ENCODE assay signal across 13 mouse cellular contexts in genomic region chr10:76261447-76261846, GRCm38 (mm10). TPM values are rescaled to one million over a fixed set of nuclear protein-coding genes. Genes with fewer than 3 reads are reported as not detected.
DNase-seq lines count a peak whose midpoint lies in the region; ATAC-seq and TF ChIP-seq lines count a peak whose summit lies in the region.
"Had no signal": no experiment of that assay in that cellular context is flagged by ENCODE, and none has a peak within 500 bp of the region (broad histone marks: within the 10 kb centered on the region; RNA-seq: fewer than 3 reads in every experiment).

No protein-coding gene starts in this region.

- no peaks in the 10 kb centered on the region for H3K9me3 ChIP-seq in limb, embryonic 13.5 days
- no peaks in the 10 kb centered on the region for H3K9me3 ChIP-seq in limb, embryonic 10.5 days (replicated peaks)
- H3K9me3 ChIP-seq in intestine, embryonic 16.5 days (ENCODE audit: control insufficient read depth, low read length) = no peaks in the 10 kb centered on the region
- H3K9me3 ChIP-seq in liver, postnatal 0 days (ENCODE audit: low read length) = no peaks in the 10 kb centered on the region
- H3K9me3 ChIP-seq in stomach, embryonic 14.5 days (ENCODE audit: control insufficient read depth, low read depth, low read length) = no peaks in the 10 kb centered on the region
- H3K9me3 ChIP-seq: G1E had no signal

- DNase-seq in limb, embryonic 10.5 days (ENCODE audit: low spot score) = no peak
- no peak for DNase-seq in liver, postnatal 0 days
- no peak for DNase-seq in urinary bladder, adult 2 months (ENCODE audit: low spot score)
- no peak for DNase-seq in kidney, adult 18-20 months
- DNase-seq: adrenal gland, postnatal 25 days; cerebellum, adult 9-11 months; kidney, postnatal 25 days; layer of hippocampus, postnatal 36 days had no signal

- H3K4me3 ChIP-seq in limb, embryonic 13.5 days = no peak overlapping the region
- H3K4me3 ChIP-seq in limb, embryonic 10.5 days = no peak overlapping the region
- no peak overlapping the region for H3K4me3 ChIP-seq in intestine, embryonic 16.5 days (ENCODE audit: low read length)
- H3K4me3 ChIP-seq in liver, postnatal 0 days (ENCODE audit: low read depth, low read length) = no peak overlapping the region
- no peak overlapping the region for H3K4me3 ChIP-seq in stomach, embryonic 14.5 days (ENCODE audit: low read depth, low read length)

- no peaks in the 10 kb centered on the region for H3K27me3 ChIP-seq in limb, embryonic 13.5 days
- no peaks in the 10 kb centered on the region for H3K27me3 ChIP-seq in limb, embryonic 10.5 days (ENCODE audit: low read depth, poor library complexity, severe bottlenecking)
- no peaks in the 10 kb centered on the region for H3K27me3 ChIP-seq in intestine, embryonic 16.5 days (replicated peaks; ENCODE audit: control insufficient read depth, insufficient read depth, low read length)
- no peaks in the 10 kb centered on the region for H3K27me3 ChIP-seq in liver, postnatal 0 days (ENCODE audit: insufficient read depth, low read length)
- no peaks in the 10 kb centered on the region for H3K27me3 ChIP-seq in stomach, embryonic 14.5 days (ENCODE audit: control insufficient read depth, insufficient read depth, low read length)

- WGBS in limb, embryonic 13.5 days = 85% methylated on average over 3 of the region's 3 CpGs
- WGBS in limb, embryonic 10.5 days = 82% methylated on average over 3 of the region's 3 CpGs
- 54% methylated on average over 3 of the region's 3 CpGs for WGBS in intestine, embryonic 16.5 days
- 28% methylated on average over 3 of the region's 3 CpGs for WGBS in liver, postnatal 0 days (ENCODE audit: insufficient replicate concordance)
- WGBS in stomach, embryonic 14.5 days = 44% methylated on average over 3 of the region's 3 CpGs

- no peak for TF ChIP-seq CTCF in liver, postnatal 0 days (IDR thresholded peaks at IDR 0.05; ENCODE audit: low read depth)

- H3K4me2 ChIP-seq in limb, embryonic 13.5 days (replicated peaks) = no peak overlapping the region
- no peak overlapping the region for H3K4me2 ChIP-seq in intestine, embryonic 16.5 days (ENCODE audit: low read depth, low read length)
- no peak overlapping the region for H3K4me2 ChIP-seq in liver, postnatal 0 days (ENCODE audit: low read depth, low read length)
- H3K4me2 ChIP-seq in stomach, embryonic 14.5 days (replicated peaks; ENCODE audit: low read depth, low read length) = no peak overlapping the region

- TF ChIP-seq EP300 in liver, postnatal 0 days (IDR thresholded peaks at IDR 0.05; ENCODE audit: low read depth) = no peak

- 0 out of 2 replicates have a peak, but pooled peaks have one; percentile 32 for ATAC-seq in limb, embryonic 13.5 days (ENCODE audit: low FRiP score, low read depth)
- peak; percentile 69 for ATAC-seq in intestine, embryonic 16.5 days
- ATAC-seq in liver, postnatal 0 days = peak; percentile 73
- peak; percentile 75; the same call in 1 of the 2 replicates for ATAC-seq in stomach, embryonic 14.5 days (ENCODE audit: insufficient number of reproducible peaks, insufficient read depth, low FRiP score, low read depth)

- H3K4me1 ChIP-seq in limb, embryonic 13.5 days = no peaks in the 10 kb centered on the region
- peaks cover 21% of the 10 kb centered on the region for H3K4me1 ChIP-seq in limb, embryonic 10.5 days
- H3K4me1 ChIP-seq in intestine, embryonic 16.5 days (ENCODE audit: control insufficient read depth, insufficient read depth, low read length) = no peaks in the 10 kb centered on the region; the same call in 1 of the 2 replicates
- 0 out of 2 replicates have a peak, but pooled peaks cover 2% of the 10 kb centered on the region for H3K4me1 ChIP-seq in liver, postnatal 0 days (ENCODE audit: insufficient read depth)
- H3K4me1 ChIP-seq in stomach, embryonic 14.5 days (ENCODE audit: control insufficient read depth, insufficient read depth, low read length) = no peaks in the 10 kb centered on the region

- peaks cover 47% of the 10 kb centered on the region for H3K36me3 ChIP-seq in limb, embryonic 13.5 days
- H3K36me3 ChIP-seq in limb, embryonic 10.5 days = peaks cover 28% of the 10 kb centered on the region
- H3K36me3 ChIP-seq in intestine, embryonic 16.5 days (ENCODE audit: control insufficient read depth, insufficient read depth, low read length) = 0 out of 2 replicates have a peak, but pooled peaks cover 3% of the 10 kb centered on the region
- H3K36me3 ChIP-seq in liver, postnatal 0 days (replicated peaks; ENCODE audit: insufficient read depth, low read length) = no peaks in the 10 kb centered on the region; the same call in 1 of the 2 replicates
- peaks cover 3% of the 10 kb centered on the region for H3K36me3 ChIP-seq in stomach, embryonic 14.5 days (ENCODE audit: control insufficient read depth, insufficient read depth, low read length)
- H3K36me3 ChIP-seq: G1E had no signal

- H3K27ac ChIP-seq in limb, embryonic 13.5 days = no peak overlapping the region
- no peak overlapping the region for H3K27ac ChIP-seq in limb, embryonic 10.5 days
- H3K27ac ChIP-seq in intestine, embryonic 16.5 days (ENCODE audit: low read length) = no peak overlapping the region
- H3K27ac ChIP-seq in liver, postnatal 0 days (ENCODE audit: low read depth) = no peak overlapping the region
- H3K27ac ChIP-seq in stomach, embryonic 14.5 days (ENCODE audit: low read length) = no peak overlapping the region
- H3K27ac ChIP-seq: hindbrain, postnatal 0 days had no signal

- H3K9ac ChIP-seq in limb, embryonic 13.5 days = no peak overlapping the region
- no peak overlapping the region for H3K9ac ChIP-seq in intestine, embryonic 16.5 days (ENCODE audit: low read depth, low read length)
- H3K9ac ChIP-seq in liver, postnatal 0 days (replicated peaks) = no peak overlapping the region
- no peak overlapping the region for H3K9ac ChIP-seq in stomach, embryonic 14.5 days (replicated peaks; ENCODE audit: low read depth, low read length)

RNA-seq across cellular contexts. Expression of gene S100b, which starts 7.8 kb away (rescaled TPM):
- 5.8 and 5.9 TPM in 2 replicates for polyA plus RNA-seq in limb, embryonic 13.5 days (2015; fragmentation: Nextera tagmentation; extraction: Ambion mirVana)
- polyA plus RNA-seq in limb, embryonic 10.5 days (2016; fragmentation: Nextera tagmentation; extraction: Ambion mirVana) = not detected in 2 replicates
- 2.1 and 2.4 TPM in 2 replicates for polyA plus RNA-seq in intestine, embryonic 16.5 days (2015; fragmentation: Nextera tagmentation; extraction: Ambion mirVana)
- 0.14 and 0.23 TPM in 2 replicates for polyA plus RNA-seq in liver, postnatal 0 days (2015; fragmentation: Nextera tagmentation; extraction: Ambion mirVana)
- 1.6 and 2.1 TPM in 2 replicates for polyA plus RNA-seq in stomach, embryonic 14.5 days (2014; fragmentation: Nextera tagmentation; extraction: Ambion mirVana)
- polyA plus RNA-seq in urinary bladder, adult 2 months (2012; rRNA removed) = 8.2 and 10.5 TPM in 2 replicates
- polyA plus RNA-seq: G1E had no signal

RNA-seq across cellular contexts. Expression of gene Prmt2, which starts 23.8 kb away (rescaled TPM):
- polyA plus RNA-seq in limb, embryonic 13.5 days (2015; fragmentation: Nextera tagmentation; extraction: Ambion mirVana) = 59.6 and 60.0 TPM in 2 replicates
- 38.8 and 43.9 TPM in 2 replicates for polyA plus RNA-seq in limb, embryonic 10.5 days (2016; fragmentation: Nextera tagmentation; extraction: Ambion mirVana)
- 42.6 and 44.2 TPM in 2 replicates for polyA plus RNA-seq in intestine, embryonic 16.5 days (2015; fragmentation: Nextera tagmentation; extraction: Ambion mirVana)
- polyA plus RNA-seq in liver, postnatal 0 days (2015; fragmentation: Nextera tagmentation; extraction: Ambion mirVana) = 2.7 and 3.0 TPM in 2 replicates
- 58.1 and 61.4 TPM in 2 replicates for polyA plus RNA-seq in stomach, embryonic 14.5 days (2014; fragmentation: Nextera tagmentation; extraction: Ambion mirVana)
- polyA plus RNA-seq in urinary bladder, adult 2 months (2012; rRNA removed) = 44.5 and 49.6 TPM in 2 replicates
